Mouse (Mus musculus): ENCODE results near the gene Gm21885.

Gene Gm21885

GRCm38 (mm10) chr11:94318056-94318455 is 36.4 kb downstream of the Gm21885 start:
- DNase-seq (ENCODE audit: low spot score): no peak

- peak; percentile 79 for DNase-seq (ENCODE audit: low spot score)
Observed at GRCm38 (mm10) chr11:94320969-94321930, 39.6 kb downstream of the Gm21885 start.

- peak; percentile 97 for DNase-seq (ENCODE audit: low spot score)
Observed at GRCm38 (mm10) chr11:94321931-94322400, 40.3 kb downstream of the Gm21885 start, which contains the start of gene Luc7l3. Gene Luc7l3, minus strand, starts transcription at chr11:94321988.

- no peak for DNase-seq (ENCODE audit: low spot score)
Observed at GRCm38 (mm10) chr11:94322636-94323035, 41.0 kb downstream of the Gm21885 start.

DNA sequence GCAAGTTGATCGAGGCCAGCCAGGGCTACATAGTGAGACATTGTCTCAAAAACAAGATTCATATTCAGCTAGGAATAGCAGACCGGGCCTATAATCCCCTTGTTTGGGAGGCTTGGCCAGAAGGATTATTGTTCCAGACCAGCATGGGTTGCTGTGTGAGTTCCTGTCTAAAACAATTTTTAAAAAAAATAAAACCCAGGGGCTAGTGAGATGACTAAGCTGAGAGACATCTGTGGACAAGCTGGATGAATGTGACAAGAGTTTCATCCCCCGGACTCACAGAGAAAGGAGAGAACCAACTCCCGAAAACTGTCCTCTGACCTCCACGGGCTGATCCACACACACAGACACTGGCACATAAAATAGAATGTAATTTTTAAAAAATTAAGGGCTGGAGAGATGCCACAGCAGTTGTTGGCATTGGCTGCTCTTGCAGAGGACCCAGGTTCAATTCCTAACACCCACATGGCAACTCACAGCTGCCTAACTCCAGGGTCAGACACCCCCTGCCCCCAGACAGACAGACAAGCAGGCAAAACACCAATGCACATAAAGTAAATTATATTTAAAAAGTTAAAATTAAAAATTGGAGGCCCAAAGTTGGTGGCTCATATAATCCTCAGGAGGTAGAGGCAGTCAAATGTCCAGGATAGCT is 41.7 kb downstream of the Gm21885 start:
- no peak for DNase-seq (ENCODE audit: low spot score)

DNA sequence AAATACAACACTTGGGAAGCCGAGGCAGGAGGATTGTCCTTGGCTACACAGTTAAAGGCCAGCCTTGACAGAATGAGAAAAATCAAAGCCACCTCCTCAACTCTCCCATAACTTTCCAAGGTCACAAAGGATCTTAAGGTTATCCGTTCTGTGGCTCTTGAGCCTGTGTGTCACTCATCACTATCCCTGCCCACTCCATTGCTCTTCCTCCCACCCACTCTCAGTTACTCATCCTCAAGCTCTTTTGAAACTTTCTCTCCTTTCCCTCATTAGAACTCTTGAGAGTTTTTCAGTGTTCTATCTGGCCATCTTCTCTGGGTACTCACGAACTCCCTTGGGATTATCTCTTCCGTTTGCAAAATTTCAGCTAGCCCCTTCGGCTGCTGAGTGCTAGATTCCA is 42.9 kb downstream of the Gm21885 start:
- DNase-seq (ENCODE audit: low spot score): no peak

DNA sequence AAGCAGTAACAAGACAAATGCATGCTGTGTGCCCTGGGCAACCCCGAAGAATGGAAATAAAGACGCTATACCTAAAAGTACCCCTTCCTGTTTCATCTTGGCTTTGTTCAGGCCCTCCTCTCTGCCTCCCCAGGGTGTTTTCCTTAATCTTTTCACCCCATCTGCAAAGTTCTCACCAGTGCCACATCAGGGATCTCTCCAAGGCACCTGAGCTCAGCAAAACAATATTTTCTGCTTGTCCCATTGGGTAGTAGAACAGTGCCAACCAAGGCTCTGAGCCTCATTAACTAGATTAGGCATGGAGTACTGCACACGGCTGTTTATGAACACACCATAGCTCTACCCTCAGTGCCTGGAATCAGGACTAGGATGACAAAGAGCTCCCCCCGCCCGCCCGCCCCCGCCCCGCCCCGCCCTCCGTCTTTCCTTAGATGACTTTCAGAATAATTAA is 45.3 kb downstream of the Gm21885 start:
- DNase-seq (ENCODE audit: low spot score): no peak

GRCm38 (mm10) chr11:94327693-94328643 is 46.3 kb downstream of the Gm21885 start, which contains the start of gene Ankrd40:
Gene Ankrd40, plus strand, starts transcription at chr11:94328001.
- peak; percentile 92 for DNase-seq (ENCODE audit: low spot score)

GRCm38 (mm10) chr11:94328644-94329025 is 47.0 kb downstream of the Gm21885 start:
- DNase-seq (ENCODE audit: low spot score): no peak

- DNase-seq (ENCODE audit: low spot score): peak; percentile 73
Observed at GRCm38 (mm10) chr11:94329270-94329891, 47.7 kb downstream of the Gm21885 start.

GRCm38 (mm10) chr11:94330211-94330610 is 48.5 kb downstream of the Gm21885 start:
- peak; percentile 19 for DNase-seq (ENCODE audit: low spot score)

GRCm38 (mm10) chr11:94332726-94333125 is 51.1 kb downstream of the Gm21885 start:
- no peak for DNase-seq (ENCODE audit: low spot score)

GRCm38 (mm10) chr11:94334386-94334968 is 52.8 kb downstream of the Gm21885 start:
- no peak for DNase-seq (ENCODE audit: low spot score)
